Mouse (Mus musculus): ENCODE data around the gene Plekhh2. TPM values are rescaled to one million over a fixed set of nuclear protein-coding genes. Genes with fewer than 3 reads are reported as not detected.

Plekhh2 gene
- polyA plus RNA-seq, 1 experiment from 2014 or later = 2.6 TPM

DNA sequence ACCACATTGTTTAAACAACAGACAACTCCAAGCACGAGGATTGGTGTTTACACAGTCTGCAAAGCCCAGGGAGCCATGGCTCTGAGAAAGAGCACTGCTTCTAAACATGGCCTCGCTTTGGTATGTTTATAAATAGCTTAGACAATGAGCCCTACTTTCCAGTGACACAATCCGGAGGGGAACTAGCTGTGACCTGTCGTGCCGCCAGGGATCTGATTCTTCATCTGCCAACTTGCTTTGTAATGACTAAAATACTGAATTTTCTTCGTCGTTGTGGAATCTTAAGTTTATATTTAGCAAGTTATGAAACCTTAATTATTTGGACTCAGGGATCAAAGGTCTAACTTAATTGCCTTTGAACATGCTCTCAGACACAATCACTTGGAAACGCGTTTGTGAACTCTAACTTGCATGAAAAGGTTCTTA, 91.5 kb downstream of the Plekhh2 start:
- no peak overlapping the region for H3K4me2 ChIP-seq
- H3K9ac ChIP-seq = no peak overlapping the region
- WGBS = 71% methylated on average over 9 of the region's 9 CpGs
- H3K9me3 ChIP-seq = no peaks in the 10 kb centered on the region
- no peaks in the 10 kb centered on the region for H3K36me3 ChIP-seq (replicated peaks)
- ATAC-seq (ENCODE audit: low FRiP score) = no peak
- H3K27ac ChIP-seq = no peak overlapping the region
- no peaks in the 10 kb centered on the region for H3K4me1 ChIP-seq
- no peaks in the 10 kb centered on the region for H3K27me3 ChIP-seq
- H3K4me3 ChIP-seq (replicated peaks) = no peak overlapping the region

DNA sequence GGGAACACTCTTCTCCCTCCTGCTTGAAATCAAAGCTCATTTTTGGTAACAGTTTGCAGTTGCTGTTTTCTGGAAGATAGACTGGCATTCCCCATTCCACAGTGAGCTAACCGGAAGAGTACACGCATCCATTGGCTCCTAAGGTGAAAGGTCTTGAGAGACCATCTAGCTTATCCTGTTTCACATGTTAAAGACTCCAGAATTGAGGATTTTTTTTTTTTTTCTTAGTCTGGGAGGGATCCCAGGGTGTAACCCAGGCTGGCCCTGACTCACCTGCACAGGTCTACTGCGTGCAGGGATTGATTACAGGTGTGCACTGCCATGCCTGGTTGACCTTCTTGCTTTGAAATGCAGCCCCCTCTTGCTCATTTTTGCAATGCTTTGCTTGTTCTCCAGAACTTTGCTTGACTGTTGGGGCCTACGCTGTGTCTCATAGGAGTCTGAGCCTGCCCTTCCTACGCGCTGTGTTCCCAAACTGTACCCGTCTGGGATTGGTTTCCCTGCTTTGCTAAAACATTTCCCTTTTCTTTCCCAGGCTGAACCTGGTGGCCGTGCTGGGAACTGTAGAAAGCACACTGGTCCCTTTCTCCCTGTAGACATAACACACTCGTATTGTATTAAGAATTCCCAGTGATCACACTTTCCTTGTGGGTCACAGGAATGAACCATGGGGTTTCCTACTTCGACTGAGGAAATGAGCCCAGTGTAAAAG, 92.2 kb downstream of the Plekhh2 start:
- no peaks in the 10 kb centered on the region for H3K27me3 ChIP-seq
- H3K36me3 ChIP-seq (replicated peaks) = no peaks in the 10 kb centered on the region
- ATAC-seq (ENCODE audit: low FRiP score) = no peak
- H3K4me3 ChIP-seq (replicated peaks) = no peak overlapping the region
- H3K9me3 ChIP-seq = no peaks in the 10 kb centered on the region
- no peak overlapping the region for H3K4me2 ChIP-seq
- H3K27ac ChIP-seq = no peak overlapping the region
- WGBS = 91% methylated on average over 10 of the region's 10 CpGs
- H3K4me1 ChIP-seq = no peaks in the 10 kb centered on the region
- no peak overlapping the region for H3K9ac ChIP-seq

DNA sequence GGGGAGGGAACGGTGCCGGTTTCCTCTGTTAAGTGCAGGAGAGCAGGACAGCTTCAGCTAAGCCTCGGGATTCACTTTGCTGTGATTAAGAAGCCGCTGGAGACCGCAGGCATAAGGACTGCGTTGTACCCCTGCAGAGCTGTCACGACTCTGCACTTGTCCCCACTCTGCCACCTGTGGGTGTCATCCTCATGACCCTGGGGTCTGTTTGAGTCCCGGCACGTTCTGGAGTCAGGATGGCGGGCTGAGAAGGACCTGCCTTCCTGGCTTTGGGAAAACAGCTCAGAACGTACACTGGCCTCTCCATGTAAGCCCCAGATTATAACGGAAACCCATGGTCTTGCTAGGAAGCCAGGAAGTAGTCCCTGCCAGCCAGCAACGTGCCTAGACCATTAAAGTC, 95.3 kb downstream of the Plekhh2 start:
- Histone ChIP-seq H3K27ac (no peak overlapping the region), H3K9me3 (no peaks in the 10 kb centered on the region), H3K4me2 (no peak overlapping the region), H3K36me3 (replicated peaks) (no peaks in the 10 kb centered on the region), H3K9ac (no peak overlapping the region), H3K4me1 (no peaks in the 10 kb centered on the region), H3K27me3 (no peaks in the 10 kb centered on the region), H3K4me3 (replicated peaks) (no peak overlapping the region)
- 50% methylated on average over 13 of the region's 13 CpGs for WGBS
- no peak for ATAC-seq (ENCODE audit: low FRiP score)

DNA sequence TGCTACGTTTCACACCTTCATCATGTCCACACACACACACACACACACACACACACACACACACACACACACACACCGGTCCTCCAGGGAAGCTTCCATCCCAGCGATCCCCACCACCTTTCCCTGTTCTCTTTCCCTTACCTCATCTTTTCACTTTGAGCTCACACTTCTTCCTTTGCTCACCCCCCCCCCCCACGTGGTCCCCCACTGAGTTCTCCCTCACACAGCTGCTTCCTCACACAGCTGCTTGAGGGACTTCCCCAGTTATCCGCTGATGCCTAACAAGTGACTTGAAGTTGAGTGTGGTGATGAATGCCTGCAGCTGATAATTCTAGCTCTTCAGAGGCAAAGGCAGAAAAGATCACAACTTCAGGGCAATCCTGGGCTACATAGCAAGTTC, 95.9 kb downstream of the Plekhh2 start:
- 70% methylated on average over 5 of the region's 5 CpGs for WGBS
- no peak overlapping the region for H3K9ac ChIP-seq
- ATAC-seq (ENCODE audit: low FRiP score) = no peak
- H3K4me2 ChIP-seq = no peak overlapping the region
- H3K36me3 ChIP-seq (replicated peaks) = no peaks in the 10 kb centered on the region
- H3K4me3 ChIP-seq (replicated peaks) = no peak overlapping the region
- H3K4me1 ChIP-seq = no peaks in the 10 kb centered on the region
- H3K27me3 ChIP-seq = no peaks in the 10 kb centered on the region
- H3K27ac ChIP-seq = no peak overlapping the region
- no peaks in the 10 kb centered on the region for H3K9me3 ChIP-seq

DNA sequence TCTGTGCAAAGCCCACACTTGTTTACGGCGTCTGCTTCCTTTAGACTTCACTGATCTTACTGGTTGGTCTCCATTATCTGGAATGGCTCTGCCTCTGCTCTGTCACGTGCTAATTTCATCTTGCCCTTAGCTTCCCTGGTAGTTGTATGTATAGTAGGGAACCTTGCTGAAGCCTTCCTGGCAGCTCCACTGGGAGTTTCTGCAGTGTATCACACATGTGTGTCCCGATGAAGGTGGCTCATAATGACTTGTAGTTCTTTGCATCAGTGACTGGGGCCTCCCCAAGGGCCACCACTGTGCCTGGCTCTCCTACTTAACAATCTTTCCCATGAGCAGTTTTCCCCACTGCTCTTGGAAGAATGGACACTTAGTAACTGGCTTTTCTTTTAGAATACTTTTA, 96.9 kb downstream of the Plekhh2 start:
- Histone ChIP-seq H3K27ac (no peak overlapping the region), H3K27me3 (no peaks in the 10 kb centered on the region), H3K9me3 (peaks cover 5% of the 10 kb centered on the region), H3K4me1 (no peaks in the 10 kb centered on the region), H3K4me2 (no peak overlapping the region), H3K36me3 (replicated peaks) (peaks cover 6% of the 10 kb centered on the region), H3K4me3 (replicated peaks) (no peak overlapping the region), H3K9ac (no peak overlapping the region)
- no peak for ATAC-seq (ENCODE audit: low FRiP score)
- WGBS = 92% methylated on average over 4 of the region's 4 CpGs

DNA sequence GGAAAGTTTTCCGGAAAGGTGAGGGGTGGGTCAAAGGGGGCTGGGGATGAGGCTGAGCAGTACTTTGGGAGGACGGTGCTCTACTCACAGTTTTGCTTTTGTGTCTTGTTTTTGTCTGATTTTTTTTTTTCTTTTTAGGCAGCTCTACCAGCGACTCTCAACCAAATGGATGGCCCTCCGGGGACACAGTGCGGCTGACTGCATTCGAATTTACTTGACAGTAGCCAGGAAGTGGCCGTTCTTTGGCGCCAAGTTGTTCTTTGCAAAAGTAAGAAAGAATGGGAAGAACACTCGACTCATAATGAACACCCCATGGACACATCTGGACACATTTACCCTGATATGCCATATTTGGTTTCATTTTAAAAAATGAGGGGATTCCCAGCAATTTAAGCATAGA, 99.8 kb downstream of the Plekhh2 start:
- Histone ChIP-seq H3K36me3 (replicated peaks) (peaks cover 16% of the 10 kb centered on the region), H3K4me2 (no peak overlapping the region), H3K27me3 (no peaks in the 10 kb centered on the region), H3K9me3 (peaks cover 11% of the 10 kb centered on the region), H3K4me1 (no peaks in the 10 kb centered on the region), H3K9ac (no peak overlapping the region), H3K27ac (no peak overlapping the region), H3K4me3 (replicated peaks) (no peak overlapping the region)
- no peak for ATAC-seq (ENCODE audit: low FRiP score)
- WGBS = 84% methylated on average over 9 of the region's 9 CpGs

DNA sequence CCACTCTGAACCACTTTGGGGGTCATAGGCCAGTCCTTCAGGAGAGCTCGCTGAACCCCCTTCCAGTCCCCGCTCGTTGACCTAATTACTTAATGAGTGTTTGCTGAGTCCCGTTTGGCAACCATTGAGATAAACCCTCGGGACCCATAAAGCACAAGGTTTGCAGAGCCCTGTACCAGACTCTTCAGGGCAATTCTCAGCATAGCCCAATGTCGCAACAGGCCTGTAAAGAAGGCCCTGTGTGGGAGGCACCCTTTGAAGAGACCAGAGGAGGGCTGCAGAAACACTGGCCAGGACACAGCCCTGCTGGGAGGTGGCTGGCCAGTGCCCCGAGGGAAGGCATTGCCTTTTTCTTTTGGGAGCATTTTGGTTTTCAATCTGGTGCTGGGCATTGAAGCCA, 100.3 kb downstream of the Plekhh2 start:
- no peak overlapping the region for H3K27ac ChIP-seq
- ATAC-seq (ENCODE audit: low FRiP score) = no peak
- H3K36me3 ChIP-seq (replicated peaks) = peaks cover 16% of the 10 kb centered on the region
- no peaks in the 10 kb centered on the region for H3K4me1 ChIP-seq
- H3K4me2 ChIP-seq = no peak overlapping the region
- H3K4me3 ChIP-seq (replicated peaks) = no peak overlapping the region
- no peaks in the 10 kb centered on the region for H3K27me3 ChIP-seq
- H3K9me3 ChIP-seq = peaks cover 11% of the 10 kb centered on the region
- H3K9ac ChIP-seq = no peak overlapping the region
- WGBS = 80% methylated on average over 7 of the region's 7 CpGs

DNA sequence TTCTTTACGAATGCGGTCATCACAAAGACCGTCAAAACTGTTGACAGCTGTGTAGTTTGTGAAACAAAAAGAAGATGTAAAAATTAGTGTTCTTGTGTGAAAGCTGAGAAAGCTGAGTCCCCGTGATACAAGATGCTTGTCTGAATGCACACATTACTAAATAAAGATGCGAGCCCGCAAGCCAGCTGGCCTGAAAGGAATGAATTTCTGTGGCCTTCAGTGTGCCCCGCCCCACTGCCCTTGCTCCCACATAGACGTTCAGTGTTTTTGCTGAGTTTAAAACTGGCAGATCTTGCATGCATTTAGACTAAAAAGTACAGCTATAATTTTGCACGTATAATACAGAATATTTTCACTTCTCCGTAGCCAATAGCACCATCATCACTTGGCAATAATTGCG, 104.1 kb downstream of the Plekhh2 start:
- 81% methylated on average over 11 of the region's 11 CpGs for WGBS

DNA sequence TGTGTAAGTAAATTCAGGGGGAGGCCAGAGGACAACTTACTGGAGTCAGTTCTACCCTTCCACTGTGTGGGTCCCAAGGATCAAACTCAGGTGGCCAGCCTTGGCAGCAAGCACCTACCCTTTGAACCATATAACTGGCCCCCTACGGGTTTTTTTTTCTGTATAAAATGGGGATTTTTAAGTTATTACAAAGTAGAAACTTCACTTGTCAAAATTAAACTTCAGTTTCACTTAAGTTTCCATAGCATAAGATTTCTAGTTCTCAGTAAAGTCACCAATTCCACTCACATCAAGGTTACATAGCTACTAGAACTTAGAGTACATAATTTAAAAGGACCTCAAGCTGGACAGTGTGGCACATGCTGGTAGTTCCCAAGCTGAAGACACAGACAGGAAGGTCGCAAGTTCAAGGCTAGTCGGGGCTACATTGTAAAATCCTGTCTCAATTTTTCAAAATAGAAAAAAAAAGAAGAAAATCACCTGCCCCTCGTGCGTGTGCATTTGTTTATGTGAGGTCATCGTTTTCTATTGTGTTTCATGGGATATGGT, 104.9 kb downstream of the Plekhh2 start:
- WGBS = 91% methylated on average over 6 of the region's 6 CpGs

More for the DNA sequence above, 104.1 kb downstream of the Plekhh2 start:
- ATAC-seq (ENCODE audit: low FRiP score) = no peak
- H3K4me2 ChIP-seq = no peak overlapping the region
- no peak overlapping the region for H3K27ac ChIP-seq
- no peak overlapping the region for H3K4me3 ChIP-seq (replicated peaks)
- H3K36me3 ChIP-seq (replicated peaks) = peaks cover 16% of the 10 kb centered on the region
- no peaks in the 10 kb centered on the region for H3K4me1 ChIP-seq
- peaks cover 11% of the 10 kb centered on the region for H3K9me3 ChIP-seq
- no peaks in the 10 kb centered on the region for H3K27me3 ChIP-seq
- no peak overlapping the region for H3K9ac ChIP-seq

DNA sequence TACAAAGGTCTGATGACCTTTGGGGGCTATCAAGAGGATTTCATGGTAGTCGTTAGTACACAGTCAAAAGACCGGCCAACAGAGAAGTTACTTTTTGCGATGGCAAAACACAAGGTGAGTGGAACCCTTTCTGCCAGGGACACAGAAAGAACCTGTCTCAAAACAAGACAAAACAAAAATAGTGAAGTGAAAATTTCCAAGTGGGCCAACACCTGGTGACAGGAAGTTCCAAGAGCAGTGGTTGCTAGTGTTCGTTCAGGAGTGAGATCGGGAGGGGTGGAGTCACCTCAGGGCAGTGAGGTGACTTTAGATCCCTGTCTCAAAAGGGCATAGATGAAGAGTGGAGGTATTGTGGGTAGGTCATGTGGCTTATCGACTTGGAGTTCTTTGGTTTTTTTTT, 106.3 kb downstream of the Plekhh2 start:
- Histone ChIP-seq H3K9ac (no peak overlapping the region), H3K4me2 (no peak overlapping the region), H3K27ac (no peak overlapping the region), H3K27me3 (no peaks in the 10 kb centered on the region), H3K4me3 (replicated peaks) (no peak overlapping the region), H3K9me3 (peaks cover 11% of the 10 kb centered on the region), H3K4me1 (no peaks in the 10 kb centered on the region), H3K36me3 (replicated peaks) (peaks cover 16% of the 10 kb centered on the region)
- no peak for ATAC-seq (ENCODE audit: low FRiP score)
- WGBS = 94% methylated on average over 6 of the region's 6 CpGs

More for the DNA sequence above, 104.9 kb downstream of the Plekhh2 start:
- Histone ChIP-seq H3K27me3 (no peaks in the 10 kb centered on the region), H3K4me3 (replicated peaks) (no peak overlapping the region), H3K9me3 (peaks cover 11% of the 10 kb centered on the region), H3K4me1 (no peaks in the 10 kb centered on the region), H3K4me2 (no peak overlapping the region), H3K9ac (no peak overlapping the region), H3K27ac (no peak overlapping the region), H3K36me3 (replicated peaks) (peaks cover 16% of the 10 kb centered on the region)
- ATAC-seq (ENCODE audit: low FRiP score) = no peak

DNA sequence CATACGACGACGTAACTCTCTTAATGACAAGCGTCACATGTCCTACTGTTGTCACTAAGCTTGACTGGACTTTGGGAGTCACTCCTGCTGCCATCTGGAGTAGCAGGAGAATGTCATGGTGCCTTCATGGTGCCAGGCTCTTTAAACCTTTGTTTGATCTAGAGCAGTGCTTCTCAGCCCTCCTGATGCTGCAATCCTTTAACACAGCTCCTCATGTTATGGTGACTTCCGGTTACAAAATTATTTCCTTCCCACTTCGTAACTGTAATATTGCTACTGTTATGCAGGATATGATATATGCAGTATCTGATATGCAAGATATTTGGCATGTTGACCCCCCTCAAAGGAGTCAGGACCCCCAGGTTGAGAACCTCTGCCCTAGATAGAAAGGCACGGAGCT, 107.4 kb downstream of the Plekhh2 start:
- Histone ChIP-seq H3K9ac (no peak overlapping the region), H3K36me3 (replicated peaks) (peaks cover 6% of the 10 kb centered on the region; the same call in 1 of the 2 replicates), H3K9me3 (peaks cover under 1% of the 10 kb centered on the region), H3K4me1 (no peaks in the 10 kb centered on the region), H3K4me3 (replicated peaks) (no peak overlapping the region), H3K27me3 (no peaks in the 10 kb centered on the region), H3K4me2 (no peak overlapping the region), H3K27ac (no peak overlapping the region)
- ATAC-seq (ENCODE audit: low FRiP score) = no peak
- WGBS = 89% methylated on average over 7 of the region's 7 CpGs

DNA sequence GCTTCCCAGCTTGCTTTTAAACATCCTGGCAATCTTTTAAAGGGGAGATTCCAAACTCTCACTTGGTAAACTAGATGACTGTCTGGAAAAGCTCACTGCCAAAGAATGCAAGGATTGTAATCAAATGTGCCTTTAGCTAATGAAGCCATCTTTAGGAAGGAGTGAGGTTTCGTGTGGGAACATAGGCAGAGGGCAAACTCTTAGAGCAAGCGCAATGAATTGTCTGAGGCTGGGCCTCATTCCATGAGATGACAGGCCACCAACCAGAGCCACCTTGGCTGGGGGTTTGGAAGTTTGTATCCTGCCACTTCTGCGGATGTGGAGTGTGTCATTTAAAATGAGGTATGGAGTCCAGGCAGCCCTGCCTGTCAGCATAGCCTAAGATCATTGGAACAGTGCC, 108.4 kb downstream of the Plekhh2 start:
- H3K9ac ChIP-seq = no peak overlapping the region
- no peaks in the 10 kb centered on the region for H3K36me3 ChIP-seq (replicated peaks)
- no peaks in the 10 kb centered on the region for H3K4me1 ChIP-seq
- no peaks in the 10 kb centered on the region for H3K27me3 ChIP-seq
- no peak for ATAC-seq (ENCODE audit: low FRiP score)
- no peaks in the 10 kb centered on the region for H3K9me3 ChIP-seq
- WGBS = 89% methylated on average over 3 of the region's 3 CpGs
- H3K4me3 ChIP-seq (replicated peaks) = no peak overlapping the region
- H3K27ac ChIP-seq = no peak overlapping the region
- no peak overlapping the region for H3K4me2 ChIP-seq

DNA sequence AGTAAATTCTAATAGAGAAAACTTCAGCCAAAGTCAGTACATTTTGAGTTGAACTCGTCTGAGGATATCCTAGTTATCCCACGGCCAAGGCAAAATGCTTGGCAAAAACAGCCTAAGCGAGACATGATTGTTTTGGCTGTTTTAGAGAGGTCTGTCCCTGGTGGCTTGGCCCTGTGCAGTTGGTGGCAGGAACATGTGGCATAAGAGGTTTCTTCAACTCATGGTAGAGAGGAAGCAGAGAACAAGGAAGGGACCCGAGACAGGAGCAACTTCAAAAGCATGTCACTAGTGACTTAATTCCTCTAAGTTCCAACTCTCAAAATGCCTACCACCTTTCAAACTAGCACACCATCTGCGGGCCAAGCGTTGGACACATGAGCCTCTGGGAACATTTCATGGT, 108.9 kb downstream of the Plekhh2 start:
- H3K4me3 ChIP-seq (replicated peaks) = no peak overlapping the region
- no peak for ATAC-seq (ENCODE audit: low FRiP score)
- no peaks in the 10 kb centered on the region for H3K36me3 ChIP-seq (replicated peaks)
- H3K4me1 ChIP-seq = no peaks in the 10 kb centered on the region
- H3K27ac ChIP-seq = no peak overlapping the region
- H3K9ac ChIP-seq = no peak overlapping the region
- H3K4me2 ChIP-seq = no peak overlapping the region
- 88% methylated on average over 6 of the region's 6 CpGs for WGBS
- H3K27me3 ChIP-seq = no peaks in the 10 kb centered on the region
- no peaks in the 10 kb centered on the region for H3K9me3 ChIP-seq
